Mouse (Mus musculus) kidney, adult 18-20 months (tissue): ENCODE measurements around the gene Hyal5.

Experiments
- DNase-seq: peaks from one replicate; pipeline ENCODE4 v3.0.0; 2021

The Hyal5 gene

DNA sequence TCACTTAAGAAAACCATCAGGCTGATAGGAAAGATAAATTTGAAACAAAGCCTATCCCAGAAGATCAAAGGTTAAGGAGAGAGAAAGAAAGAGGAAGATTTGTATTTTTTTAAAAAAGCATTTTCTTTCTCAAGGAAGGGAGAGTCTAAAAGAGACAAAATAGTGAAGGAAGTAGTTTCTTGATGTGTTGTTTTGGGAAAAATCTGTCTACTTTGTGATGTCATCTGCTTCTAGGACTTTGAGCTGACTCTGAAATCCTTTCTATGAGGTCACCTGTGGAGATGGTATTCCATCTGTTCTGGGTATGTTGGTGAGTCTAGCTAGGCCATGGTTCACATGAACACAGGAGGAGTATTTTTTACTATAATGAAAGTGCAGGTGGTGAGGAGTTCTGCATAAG, at the start of gene Hyal5:
TSS of gene Hyal5 (plus strand) at position 301 of the 400 bp plus-strand sequence.
- DNase-seq: no peak

DNA sequence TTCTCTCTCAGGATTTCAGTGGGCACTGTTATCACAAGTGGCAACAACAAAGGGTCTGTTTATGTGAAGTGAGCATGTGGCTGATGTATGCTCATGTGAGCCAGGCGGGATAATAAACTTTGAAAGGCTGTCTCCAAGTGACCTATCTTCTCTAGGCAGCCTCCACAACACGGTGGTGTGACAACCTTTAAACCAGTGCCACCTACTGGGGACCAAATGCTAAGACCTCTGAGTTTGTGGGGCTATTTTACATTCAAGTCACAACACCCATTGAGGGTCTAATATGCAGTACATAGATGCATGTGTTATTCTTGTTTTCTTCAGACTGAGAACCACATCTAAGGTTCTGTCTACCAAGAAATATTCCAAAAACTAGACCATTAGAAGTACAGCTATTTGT, 35.7 kb upstream of the Hyal5 start:
- DNase-seq: no peak

DNA sequence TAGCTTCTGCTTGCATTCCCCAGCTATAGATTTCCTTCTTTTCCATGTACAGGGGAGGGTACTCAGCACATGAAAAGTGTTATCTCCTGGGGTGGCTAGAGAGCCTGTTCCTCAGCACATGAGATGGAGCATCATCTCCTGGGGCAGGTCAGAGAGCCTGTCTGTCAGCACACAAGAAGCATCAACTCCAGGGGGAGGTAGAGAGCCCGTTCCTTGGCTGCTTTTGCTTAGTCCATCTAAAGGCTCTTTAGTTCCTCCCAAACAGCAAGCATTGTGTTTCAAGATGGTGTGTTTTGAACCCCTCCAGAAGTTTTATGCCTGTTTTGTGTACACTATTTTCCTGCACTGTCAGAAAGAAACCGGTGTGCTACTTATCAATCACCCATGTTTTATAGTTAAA, 2.5 kb downstream of the Hyal5 start:
- DNase-seq: peak; percentile 4

DNA sequence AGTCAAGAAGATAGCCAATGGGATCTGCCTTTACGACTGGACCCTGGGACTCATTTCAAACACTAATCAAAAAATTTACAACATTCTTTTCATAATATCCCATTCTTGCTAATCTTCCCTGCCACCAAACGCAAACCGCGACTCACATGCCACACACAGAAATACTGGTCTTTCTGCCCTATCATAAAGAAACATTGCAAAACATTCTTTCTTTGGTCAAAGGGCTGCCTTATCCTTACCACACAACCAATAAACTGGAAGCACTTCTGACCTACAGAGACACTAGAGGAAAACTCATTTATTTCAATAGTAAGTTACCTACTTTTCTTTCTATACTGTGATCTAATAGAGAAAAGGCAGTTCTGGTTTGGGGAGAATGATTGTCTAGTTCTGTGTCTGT, 5.9 kb downstream of the Hyal5 start:
- no peak for DNase-seq

DNA sequence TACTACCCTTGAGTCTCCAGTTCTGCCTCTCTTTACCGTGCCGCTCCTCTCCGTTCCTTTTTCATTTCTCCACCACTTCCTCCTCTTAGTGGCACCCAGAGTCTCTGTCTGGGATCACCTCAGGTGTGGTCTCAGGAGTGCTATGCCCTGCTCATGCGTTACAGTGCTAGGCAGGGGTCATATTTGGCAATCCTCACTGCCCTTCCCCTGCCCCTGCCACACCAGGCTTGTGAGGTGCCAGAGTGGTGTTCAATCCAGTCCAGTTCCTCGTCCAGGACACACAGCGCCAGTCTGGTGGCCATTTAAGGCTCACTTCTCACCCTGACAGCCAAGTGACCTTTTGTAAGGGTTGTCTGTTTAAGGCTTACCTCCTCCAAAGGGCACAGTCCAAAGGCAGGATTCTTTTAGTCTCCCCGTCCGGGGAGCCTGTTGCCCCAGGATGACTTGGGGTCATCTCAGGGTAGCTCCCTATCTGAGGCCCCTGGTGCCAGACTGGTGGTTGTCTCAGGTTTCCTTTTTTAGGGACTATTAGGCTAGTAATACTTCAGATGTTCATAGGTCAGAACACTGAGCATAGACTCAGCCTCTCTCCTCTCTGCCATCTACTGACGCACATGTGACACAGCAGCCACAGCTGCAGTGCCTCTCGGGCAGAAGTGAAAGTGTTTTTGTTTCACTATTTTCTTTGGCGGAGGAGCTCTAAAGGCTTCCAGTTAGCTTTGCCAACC, 36.5 kb downstream of the Hyal5 start:
- DNase-seq: peak; percentile 49

DNA sequence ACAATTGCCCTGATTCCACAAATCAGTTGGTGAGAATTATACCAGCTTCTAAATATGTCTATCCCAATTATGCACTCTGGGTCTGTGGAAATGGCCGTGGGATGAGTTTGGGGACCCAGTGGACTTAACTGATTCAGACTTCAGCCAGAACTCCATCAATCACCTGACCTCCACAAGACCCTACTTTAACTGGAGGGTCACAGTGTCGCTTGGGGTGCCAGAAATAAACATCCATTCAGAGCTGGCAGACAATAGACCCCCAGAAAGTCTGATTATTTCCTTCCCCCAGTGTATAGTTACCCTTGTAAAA, 37.0 kb downstream of the Hyal5 start:
- no peak for DNase-seq

DNA sequence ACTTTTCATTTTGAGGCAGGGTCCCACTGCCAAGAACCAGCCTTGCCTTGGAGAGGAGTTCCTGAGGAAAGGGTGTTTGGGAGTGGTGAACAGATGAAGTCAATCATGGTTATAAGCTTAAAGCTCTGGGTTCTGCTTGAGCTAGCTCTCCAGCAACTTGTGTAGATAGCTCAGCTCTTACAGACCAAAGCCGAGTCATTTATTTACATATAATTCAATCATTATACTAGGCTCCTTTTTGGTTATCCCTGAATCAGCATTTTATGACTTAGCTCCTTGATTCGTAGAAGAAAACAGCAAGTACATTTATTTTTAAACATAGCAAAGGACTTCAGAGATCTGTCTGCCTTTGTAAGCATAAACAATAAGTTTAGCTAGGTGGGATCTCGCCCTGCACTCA, 47.3 kb downstream of the Hyal5 start:
- no peak for DNase-seq

DNA sequence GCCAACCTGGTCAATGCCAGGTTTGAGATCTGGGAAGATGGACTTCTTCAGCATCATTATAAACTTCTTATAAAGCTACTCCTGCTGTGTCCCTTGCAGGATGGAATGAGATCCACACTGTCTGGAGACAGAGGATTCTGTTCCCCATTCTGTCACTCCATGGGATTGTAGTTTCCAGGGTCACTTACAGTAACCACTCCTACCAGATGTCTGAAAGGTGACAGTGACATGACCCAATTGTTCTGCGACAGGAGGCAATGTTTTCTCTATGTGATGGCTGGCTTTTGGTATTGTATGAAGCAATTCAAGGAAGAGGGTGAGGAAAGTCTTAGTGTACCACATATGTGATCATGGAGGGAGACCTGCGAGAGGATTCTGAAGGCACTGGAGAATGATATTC, 50.0 kb downstream of the Hyal5 start:
- DNase-seq: no peak

DNA sequence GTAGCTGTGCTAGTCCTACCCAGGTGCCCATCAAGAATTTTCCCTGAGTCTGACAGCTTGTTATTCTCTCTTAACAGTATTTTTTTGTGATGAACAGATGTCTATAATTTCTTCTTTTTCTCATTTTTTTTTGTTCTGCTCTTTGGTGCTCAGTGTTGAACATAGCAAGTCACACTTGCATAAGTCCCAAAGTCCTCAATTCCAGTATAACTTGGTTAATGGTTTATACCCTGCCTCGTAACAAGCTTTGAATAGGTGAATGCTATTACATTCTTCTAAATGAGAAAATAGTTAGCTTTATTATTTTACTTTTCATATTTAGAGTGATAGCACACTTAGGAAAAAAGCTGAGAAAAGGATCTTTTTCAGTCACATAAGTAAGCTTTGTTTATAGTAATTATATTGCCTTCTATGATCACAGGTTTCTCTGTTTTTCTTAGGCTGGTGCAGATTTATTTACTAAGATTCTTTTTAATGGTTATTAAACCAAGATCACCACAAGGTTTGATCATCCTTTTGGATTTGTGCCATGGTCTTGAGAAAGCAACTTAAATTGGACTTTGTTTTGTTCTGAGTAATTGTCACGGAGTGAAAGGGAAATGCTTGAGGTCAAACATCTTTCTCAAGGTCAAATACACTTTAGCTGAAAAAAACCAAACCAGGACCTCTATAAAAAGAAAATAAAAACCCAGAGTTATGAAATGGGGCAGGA, 52.4 kb downstream of the Hyal5 start:
- DNase-seq: no peak

DNA sequence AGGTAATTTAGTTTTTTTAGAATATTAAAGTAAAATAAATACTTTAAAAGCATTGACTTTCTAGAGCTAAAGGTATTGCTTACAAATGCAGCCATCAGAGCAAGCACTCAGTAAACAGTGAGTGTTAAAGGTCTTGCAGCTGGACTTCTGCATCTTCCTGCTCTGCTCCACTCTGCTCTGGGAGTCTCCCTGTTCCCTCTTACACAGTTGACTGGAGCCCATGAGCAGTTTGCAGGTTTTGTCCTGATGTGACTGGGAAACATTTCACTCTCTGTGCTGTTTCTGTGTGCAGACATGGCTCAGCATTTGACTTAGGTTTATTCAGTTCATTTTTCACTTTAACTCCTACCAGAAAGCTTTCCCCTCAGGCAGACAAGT, 52.9 kb downstream of the Hyal5 start:
- no peak for DNase-seq

DNA sequence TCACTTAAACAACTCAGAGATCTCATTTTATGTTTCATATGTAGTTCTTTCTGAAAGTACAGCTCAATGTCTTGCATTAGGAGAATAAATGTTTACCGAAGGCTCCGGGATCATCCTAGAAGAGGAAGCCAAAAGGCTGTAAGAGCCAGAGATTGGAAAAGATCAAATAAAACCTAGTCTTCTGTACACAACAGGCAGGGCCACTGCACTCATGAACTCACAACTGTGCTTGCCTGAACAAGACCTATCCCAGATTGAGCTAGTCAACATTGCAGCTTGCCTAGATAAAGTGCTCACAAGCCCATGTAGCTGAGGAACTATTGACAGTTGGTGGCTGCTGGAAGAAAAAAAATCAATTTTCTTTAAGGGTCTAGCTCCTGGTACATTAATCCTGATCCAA, 55.8 kb downstream of the Hyal5 start:
- no peak for DNase-seq

DNA sequence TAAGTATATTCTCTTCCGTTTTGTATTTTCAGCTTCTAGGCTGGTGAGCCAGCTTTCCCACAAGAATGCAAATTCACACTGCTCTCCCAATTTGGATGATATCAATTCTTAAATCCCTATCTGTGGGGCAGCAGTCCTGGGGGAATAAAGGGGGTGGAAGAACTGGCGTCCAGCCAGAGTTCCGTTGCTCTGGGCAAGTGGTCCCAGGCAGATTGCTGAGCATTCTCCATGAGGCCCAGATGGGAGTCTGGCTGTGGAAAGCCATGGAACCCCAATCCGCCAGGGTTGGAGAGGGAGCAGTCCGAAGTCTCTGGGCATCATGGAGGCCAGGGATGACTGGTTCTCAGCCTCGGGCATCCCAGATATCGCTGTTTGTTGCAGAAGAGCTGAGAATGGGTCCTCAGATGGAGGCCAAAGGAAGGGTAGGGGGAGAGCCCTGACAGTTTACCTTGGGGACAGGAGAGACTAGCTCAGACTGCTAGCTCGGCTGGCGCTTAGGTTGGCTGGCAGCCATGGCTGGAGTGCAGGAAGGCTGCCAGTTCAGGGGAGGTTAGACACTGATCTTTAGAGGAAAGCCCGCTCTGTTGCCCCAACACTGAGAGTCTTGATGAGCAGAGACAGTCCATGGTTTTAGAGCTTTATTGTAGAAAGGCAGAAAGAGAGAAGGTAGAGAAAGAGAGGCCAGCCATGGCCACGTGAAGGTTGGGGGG, 67.4 kb downstream of the Hyal5 start:
- peak; percentile 18 for DNase-seq
